ENCODE assay signal across 21 mouse cellular contexts in genomic region chr4:153374233-153374632, GRCm38 (mm10).
DNase-seq lines count a peak whose midpoint lies in the region; ATAC-seq lines count a peak whose summit lies in the region.
"Had no signal": no experiment of that assay in that cellular context is flagged by ENCODE, and none has a peak within 500 bp of the region (broad histone marks: within the 10 kb centered on the region; RNA-seq: fewer than 3 reads in every experiment).

No protein-coding gene starts in this region.

- H3K9me3 ChIP-seq in embryonic facial prominence, embryonic 14.5 days (ENCODE audit: control insufficient read depth, low read length) = no peaks in the 10 kb centered on the region
- H3K9me3 ChIP-seq in embryonic facial prominence, embryonic 10.5 days = no peaks in the 10 kb centered on the region
- H3K9me3 ChIP-seq in hindbrain, embryonic 10.5 days = no peaks in the 10 kb centered on the region
- no peaks in the 10 kb centered on the region for H3K9me3 ChIP-seq in hindbrain, embryonic 11.5 days (ENCODE audit: control insufficient read depth, low read length)

- no peak overlapping the region for H3K9ac ChIP-seq in embryonic facial prominence, embryonic 14.5 days (ENCODE audit: low read depth, low read length)
- no peak overlapping the region for H3K9ac ChIP-seq in hindbrain, embryonic 11.5 days (ENCODE audit: low read depth, low read length)

- H3K27me3 ChIP-seq in embryonic facial prominence, embryonic 14.5 days (replicated peaks; ENCODE audit: control insufficient read depth, insufficient read depth, low read length) = no peaks in the 10 kb centered on the region
- H3K27me3 ChIP-seq in embryonic facial prominence, embryonic 10.5 days (replicated peaks; ENCODE audit: low read depth, poor library complexity, severe bottlenecking) = peaks cover 4% of the 10 kb centered on the region; the same call in 1 of the 2 replicates
- H3K27me3 ChIP-seq in hindbrain, embryonic 10.5 days (ENCODE audit: insufficient read depth, poor library complexity, severe bottlenecking) = no peaks in the 10 kb centered on the region
- no peaks in the 10 kb centered on the region for H3K27me3 ChIP-seq in hindbrain, embryonic 11.5 days (ENCODE audit: control insufficient read depth, insufficient read depth, low read length)
- H3K27me3 ChIP-seq: CH12.LX, Patski had no signal

- H3K36me3 ChIP-seq in embryonic facial prominence, embryonic 14.5 days (ENCODE audit: control insufficient read depth, insufficient read depth, low read length) = no peaks in the 10 kb centered on the region
- no peaks in the 10 kb centered on the region for H3K36me3 ChIP-seq in embryonic facial prominence, embryonic 10.5 days (replicated peaks)
- no peaks in the 10 kb centered on the region for H3K36me3 ChIP-seq in hindbrain, embryonic 10.5 days
- H3K36me3 ChIP-seq in hindbrain, embryonic 11.5 days (ENCODE audit: control insufficient read depth, insufficient read depth, low read length) = no peaks in the 10 kb centered on the region
- H3K36me3 ChIP-seq: G1E had no signal

- H3K4me2 ChIP-seq in embryonic facial prominence, embryonic 14.5 days (ENCODE audit: low read depth, low read length) = no peak overlapping the region
- no peak overlapping the region for H3K4me2 ChIP-seq in hindbrain, embryonic 11.5 days (replicated peaks; ENCODE audit: low read depth, low read length)

- 0 out of 2 replicates have a peak, but pooled peaks cover 3% of the 10 kb centered on the region for H3K4me1 ChIP-seq in embryonic facial prominence, embryonic 14.5 days (ENCODE audit: control insufficient read depth, insufficient read depth, low read length)
- peaks cover 10% of the 10 kb centered on the region for H3K4me1 ChIP-seq in embryonic facial prominence, embryonic 10.5 days
- H3K4me1 ChIP-seq in hindbrain, embryonic 10.5 days (replicated peaks) = peaks cover 15% of the 10 kb centered on the region
- no peaks in the 10 kb centered on the region for H3K4me1 ChIP-seq in hindbrain, embryonic 11.5 days (replicated peaks; ENCODE audit: control insufficient read depth, insufficient read depth, low read length)

- H3K4me3 ChIP-seq in embryonic facial prominence, embryonic 14.5 days (ENCODE audit: low read depth, low read length) = no peak overlapping the region
- H3K4me3 ChIP-seq in embryonic facial prominence, embryonic 10.5 days = no peak overlapping the region
- no peak overlapping the region for H3K4me3 ChIP-seq in hindbrain, embryonic 10.5 days
- H3K4me3 ChIP-seq in hindbrain, embryonic 11.5 days (ENCODE audit: low read depth, low read length) = no peak overlapping the region

- no peak overlapping the region for H3K27ac ChIP-seq in embryonic facial prominence, embryonic 14.5 days (replicated peaks; ENCODE audit: low read depth, low read length)
- no peak overlapping the region for H3K27ac ChIP-seq in embryonic facial prominence, embryonic 10.5 days (replicated peaks)
- H3K27ac ChIP-seq in hindbrain, embryonic 10.5 days = 0 out of 2 replicates have a peak overlapping the region, but pooled peaks have one; percentile 3
- no peak overlapping the region for H3K27ac ChIP-seq in hindbrain, embryonic 11.5 days (ENCODE audit: low read depth, low read length)

- WGBS in embryonic facial prominence, embryonic 14.5 days = 59% methylated on average over 6 of the region's 6 CpGs
- WGBS in embryonic facial prominence, embryonic 10.5 days = 80% methylated on average over 6 of the region's 6 CpGs
- 85% methylated on average over 6 of the region's 6 CpGs for WGBS in hindbrain, embryonic 10.5 days
- WGBS in hindbrain, embryonic 11.5 days = 83% methylated on average over 6 of the region's 6 CpGs

- DNase-seq in embryonic facial prominence, embryonic 14.5 days (ENCODE audit: low spot score) = peak; percentile 26
- DNase-seq in embryonic facial prominence, embryonic 10.5 days (ENCODE audit: low spot score) = no peak
- no peak for DNase-seq in frontal cortex, postnatal 10 days (ENCODE audit: low spot score in 2 of 2)
- no peak for DNase-seq in hindbrain, embryonic 10.5 days (ENCODE audit: low spot score)
- DNase-seq in hindbrain, embryonic 11.5 days (ENCODE audit: low spot score) = no peak
- DNase-seq: adrenal gland, adult 2 months; adrenal gland, adult 8-10 months; adrenal gland, postnatal 10 days; adrenal gland, postnatal 14 days; adrenal gland, postnatal 25 days; adrenal gland, postnatal 36 days; B cell, adult 2 months; cerebellum, adult 11 months; cerebellum, adult 11-12 months; cerebellum, adult 18-20 months had no signal

- no peak for ATAC-seq in embryonic facial prominence, embryonic 14.5 days (ENCODE audit: low read depth)
- ATAC-seq in frontal cortex, adult (ENCODE audit: low TSS enrichment) = peak; percentile 33; the same call in 1 of the 2 replicates
- no peak for ATAC-seq in hindbrain, embryonic 11.5 days (ENCODE audit: low FRiP score)
- ATAC-seq: activated CD4-positive, CD25-positive, alpha-beta regulatory T cell, adult 4 months; CD4-positive, CD25-positive, alpha-beta regulatory T cell, adult 4 months; Patski had no signal
